Mouse (Mus musculus) heart, embryonic 13.5 days (tissue): Measurements from ENCODE around the gene Foxc2. TPM values are rescaled to one million over a fixed set of nuclear protein-coding genes. Genes with fewer than 3 reads are reported as not detected.

Experiments
- ATAC-seq: fragments of 200-750 bp; cut with Nextera tagmentation; 2 replicates; pipeline ENCODE4 v1.8.0; 2017; ENCODE audit warnings: moderate TSS enrichment; ENCODE audit not compliant: insufficient number of reproducible peaks, low FRiP score, low TSS enrichment; ENCODE audit errors: extremely low read depth
- H3K27ac ChIP-seq: fragments of 300-500 bp; sonication (generic); replicated peaks from 2 replicates; pipeline ENCODE4 v1.5.1; 2015; ENCODE audit warnings: moderate library complexity, mild to moderate bottlenecking, inconsistent platforms
- H3K27me3 ChIP-seq: fragments of 300-500 bp; sonication (generic); replicated peaks from 2 replicates; pipeline ENCODE4 v1.6.1; 2015; ENCODE audit warnings: mild to moderate bottlenecking, inconsistent platforms
- H3K36me3 ChIP-seq: fragments of 300-500 bp; sonication (generic); 2 replicates; pipeline ENCODE4 v1.6.1; 2015; ENCODE audit warnings: mild to moderate bottlenecking, inconsistent platforms
- H3K4me1 ChIP-seq: fragments of 300-500 bp; sonication (generic); 2 replicates; pipeline ENCODE4 v1.6.1; 2015; ENCODE audit warnings: inconsistent platforms
- H3K4me2 ChIP-seq: fragments of 300-500 bp; sonication (generic); 2 replicates; pipeline ENCODE4 v1.6.1; 2015; ENCODE audit warnings: inconsistent platforms, mild to moderate bottlenecking, moderate library complexity
- H3K4me3 ChIP-seq: fragments of 300-500 bp; sonication (generic); 2 replicates; pipeline ENCODE4 v1.5.1; 2015; ENCODE audit warnings: moderate library complexity, mild to moderate bottlenecking, inconsistent platforms
- H3K9ac ChIP-seq: fragments of 300-500 bp; sonication (generic); 2 replicates; pipeline ENCODE4 v1.6.1; 2015; ENCODE audit warnings: inconsistent platforms, mild to moderate bottlenecking, moderate library complexity
- H3K9me3 ChIP-seq: fragments of 300-500 bp; sonication (generic); 2 replicates; pipeline ENCODE4 v1.6.1; 2016; ENCODE audit warnings: inconsistent platforms
- WGBS: fragments of 180-500 bp; shearing (Covaris S2); methylation state at CpG from one replicate; pipeline ENCODE4 v1.1.7; 2015; ENCODE audit warnings: mixed read lengths; 5-methylcytosine and 5-hydroxymethylcytosine counted together
- polyA plus RNA-seq: library from polyadenylated mRNA; unstranded; fragments of >200 nt; fragmentation: Nextera tagmentation; extraction: Ambion mirVana; gene quantifications from 2 replicates; pipeline ENCODE4 v1.2.1, GENCODE M21; 2015

Gene Foxc2
- polyA plus RNA-seq, 1 experiment from 2014 or later = 6.8 TPM

- H3K9ac ChIP-seq = peak overlapping the region; percentile 59
- no peak for ATAC-seq
- no peaks in the 10 kb centered on the region for H3K36me3 ChIP-seq
- no peaks in the 10 kb centered on the region for H3K9me3 ChIP-seq
- H3K27me3 ChIP-seq = peaks cover 99% of the 10 kb centered on the region
- peak overlapping the region; percentile 24 for H3K4me3 ChIP-seq
- under 1% methylated on average over 49 of the region's 49 CpGs for WGBS
- H3K4me2 ChIP-seq = peak overlapping the region; percentile 85
- no peak overlapping the region for H3K27ac ChIP-seq
- H3K4me1 ChIP-seq = peaks cover 29% of the 10 kb centered on the region
These were observed 35.4 kb upstream of the Foxc2 start for GRCm38 (mm10) chr8:121080361-121081090.

DNA sequence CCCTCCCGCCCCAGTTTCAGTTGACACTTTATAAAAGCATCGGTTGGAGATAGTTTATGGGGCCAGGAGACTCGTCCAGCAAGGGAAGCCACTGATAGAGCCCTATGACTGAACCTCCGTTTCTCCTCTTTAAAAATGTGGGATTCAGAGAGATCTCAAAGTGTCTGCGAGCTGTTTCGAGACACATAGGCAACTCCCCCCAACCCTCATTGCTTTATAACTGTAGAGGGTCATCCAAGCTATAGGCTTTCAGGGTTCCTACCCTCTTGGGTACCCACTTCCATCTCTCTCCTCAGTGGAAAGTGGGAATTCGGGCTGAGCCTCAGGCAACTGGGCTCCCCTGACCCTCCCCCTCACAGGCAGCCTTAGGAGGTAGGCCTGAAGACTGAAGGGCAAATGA lies 34.6 kb upstream of the Foxc2 start:
- Histone ChIP-seq H3K4me3 (peak overlapping the region; percentile 69; the same call in 1 of the 2 replicates), H3K4me1 (peaks cover 29% of the 10 kb centered on the region), H3K27me3 (peaks cover 99% of the 10 kb centered on the region), H3K4me2 (peak overlapping the region; percentile 85; the same call in 1 of the 2 replicates), H3K36me3 (no peaks in the 10 kb centered on the region), H3K9me3 (no peaks in the 10 kb centered on the region), H3K27ac (no peak overlapping the region), H3K9ac (no peak overlapping the region)
- 7% methylated on average over 7 of the region's 7 CpGs for WGBS
- ATAC-seq = no peak

DNA sequence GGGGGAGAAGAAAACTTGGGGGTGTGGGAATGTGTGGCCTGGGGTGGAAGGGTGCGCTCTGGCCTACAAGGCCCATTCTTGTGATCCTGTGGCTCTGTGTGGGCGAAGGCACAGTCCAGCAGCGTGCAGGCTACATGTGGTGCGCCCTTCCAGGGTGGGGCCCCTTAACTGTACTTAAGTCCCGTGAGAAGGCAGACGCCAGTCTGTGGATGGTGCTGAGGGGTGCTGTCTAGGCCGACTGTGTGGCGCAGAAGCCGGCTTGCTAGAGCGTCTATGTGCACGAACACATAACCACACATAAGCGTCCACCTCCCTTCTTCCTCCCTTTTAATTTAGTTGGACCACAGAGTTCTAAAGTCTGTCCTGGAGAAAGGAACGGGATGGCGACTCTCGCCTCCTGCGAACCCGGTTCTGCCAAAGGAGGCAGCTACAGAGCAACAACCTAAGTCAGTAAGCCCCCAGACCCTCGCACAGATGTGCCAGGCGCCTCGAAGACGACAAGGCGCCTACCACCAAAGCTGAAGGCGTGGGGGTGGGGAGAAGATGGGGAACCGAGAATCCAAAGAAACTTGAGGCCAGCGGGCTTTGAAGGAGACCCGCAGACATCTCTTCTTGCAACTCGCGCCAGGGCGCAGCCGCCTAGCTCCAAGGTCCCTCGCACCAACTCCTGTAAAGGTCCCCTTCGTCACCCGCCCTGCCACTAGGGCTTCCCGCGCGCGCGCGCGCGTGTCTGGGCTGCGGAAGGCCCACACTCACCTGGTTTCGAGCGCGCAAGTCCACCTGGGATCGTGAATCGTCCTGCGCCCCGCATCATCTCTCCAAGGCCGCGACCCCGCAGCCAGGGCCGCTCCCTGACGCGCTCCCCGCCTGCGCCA lies 33.5 kb upstream of the Foxc2 start:
- 2% methylated on average over 57 of the region's 57 CpGs for WGBS
- Histone ChIP-seq H3K36me3 (no peaks in the 10 kb centered on the region), H3K4me1 (peaks cover 29% of the 10 kb centered on the region), H3K4me2 (peak overlapping the region; percentile 85), H3K27ac (peak overlapping the region; percentile 53), H3K4me3 (peak overlapping the region; percentile 69), H3K9ac (peak overlapping the region; percentile 75), H3K27me3 (peaks cover 99% of the 10 kb centered on the region), H3K9me3 (no peaks in the 10 kb centered on the region)
- no peak for ATAC-seq

GRCm38 (mm10) chr8:121083093-121083935 lies 32.7 kb upstream of the Foxc2 start:
- Histone ChIP-seq H3K9me3 (no peaks in the 10 kb centered on the region), H3K4me2 (peak overlapping the region; percentile 85), H3K36me3 (no peaks in the 10 kb centered on the region), H3K27ac (peak overlapping the region; percentile 59), H3K4me1 (peaks cover 29% of the 10 kb centered on the region), H3K27me3 (peaks cover 100% of the 10 kb centered on the region), H3K4me3 (peak overlapping the region; percentile 69), H3K9ac (peak overlapping the region; percentile 75)
- ATAC-seq = 0 out of 2 replicates have a peak, but pooled peaks have one; percentile 17
- WGBS = under 1% methylated on average over 89 of the region's 89 CpGs

- Histone ChIP-seq H3K36me3 (no peaks in the 10 kb centered on the region), H3K9me3 (no peaks in the 10 kb centered on the region), H3K4me1 (peaks cover 29% of the 10 kb centered on the region), H3K9ac (peak overlapping the region; percentile 75), H3K4me3 (peak overlapping the region; percentile 69), H3K27ac (peak overlapping the region; percentile 59; the same call in 1 of the 2 replicates), H3K27me3 (peaks cover 100% of the 10 kb centered on the region), H3K4me2 (peak overlapping the region; percentile 85)
- ATAC-seq = no peak
- 0% methylated on average over 11 of the region's 27 CpGs for WGBS
These were observed 32.1 kb upstream of the Foxc2 start for GRCm38 (mm10) chr8:121083936-121084209.

DNA sequence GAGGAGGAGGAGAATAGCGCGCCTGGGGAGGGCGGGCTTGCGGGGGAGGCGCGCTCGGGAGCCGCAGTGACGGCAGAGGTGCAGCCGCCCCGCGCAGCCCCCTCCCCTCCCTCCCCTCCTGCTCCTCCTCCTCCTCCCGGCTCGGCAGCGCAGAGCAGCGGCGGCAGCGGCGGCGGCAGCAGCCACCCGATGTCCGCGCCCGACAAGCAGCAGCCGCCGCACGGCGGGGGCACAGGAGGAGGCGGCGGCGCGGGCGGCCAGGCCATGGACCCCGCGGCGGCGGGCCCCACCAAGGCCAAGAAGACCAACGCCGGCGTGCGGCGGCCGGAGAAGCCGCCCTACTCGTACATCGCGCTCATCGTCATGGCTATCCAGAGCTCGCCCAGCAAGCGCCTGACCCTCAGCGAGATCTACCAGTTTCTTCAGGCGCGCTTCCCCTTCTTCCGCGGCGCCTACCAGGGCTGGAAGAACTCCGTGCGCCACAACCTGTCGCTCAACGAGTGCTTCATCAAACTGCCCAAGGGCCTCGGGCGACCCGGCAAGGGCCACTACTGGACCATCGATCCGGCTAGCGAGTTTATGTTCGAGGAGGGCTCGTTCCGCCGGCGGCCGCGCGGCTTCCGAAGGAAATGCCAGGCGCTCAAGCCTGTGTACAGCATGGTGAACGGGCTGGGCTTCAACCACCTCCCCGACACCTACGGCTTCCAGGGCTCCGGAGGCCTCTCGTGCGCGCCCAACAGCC lies 31.6 kb upstream of the Foxc2 start, which contains the start of gene Foxf1:
Gene Foxf1 (plus strand): TSS at position 177 of the 742 bp plus-strand sequence.
- H3K27ac ChIP-seq = peak within 1 kb of the TSS; percentile 59
- peak within 1 kb of the TSS; percentile 75 for H3K9ac ChIP-seq
- H3K27me3 ChIP-seq = peaks cover 100% of the 10 kb centered on the region
- H3K36me3 ChIP-seq = no peaks in the 10 kb centered on the region
- under 1% methylated on average over 64 of the region's 83 CpGs for whole genome bisulfite sequencing
- H3K4me1 ChIP-seq = peaks cover 33% of the 10 kb centered on the region
- no peaks in the 10 kb centered on the region for H3K9me3 ChIP-seq
- H3K4me3 ChIP-seq = peak within 1 kb of the TSS; percentile 69
- ATAC-seq = no peak
- H3K4me2 ChIP-seq = peak within 1 kb of the TSS; percentile 85

- H3K4me2 ChIP-seq = peak overlapping the region; percentile 85
- H3K4me3 ChIP-seq = peak overlapping the region; percentile 69
- peaks cover 100% of the 10 kb centered on the region for H3K27me3 ChIP-seq
- WGBS = 4% methylated on average over 30 of the region's 30 CpGs
- H3K4me1 ChIP-seq = peaks cover 36% of the 10 kb centered on the region
- ATAC-seq = no peak
- H3K9me3 ChIP-seq = no peaks in the 10 kb centered on the region
- H3K36me3 ChIP-seq = no peaks in the 10 kb centered on the region
- peak overlapping the region; percentile 75 for H3K9ac ChIP-seq
- H3K27ac ChIP-seq = no peak overlapping the region
These were observed 31.0 kb upstream of the Foxc2 start for GRCm38 (mm10) chr8:121085011-121085410.

GRCm38 (mm10) chr8:121085561-121085960 lies 30.4 kb upstream of the Foxc2 start:
- H3K4me2 ChIP-seq = peak overlapping the region; percentile 85
- WGBS = 72% methylated on average over 3 of the region's 3 CpGs
- no peaks in the 10 kb centered on the region for H3K36me3 ChIP-seq
- H3K4me3 ChIP-seq = peak overlapping the region; percentile 69
- H3K4me1 ChIP-seq = peaks cover 36% of the 10 kb centered on the region
- ATAC-seq = no peak
- no peak overlapping the region for H3K27ac ChIP-seq
- H3K27me3 ChIP-seq = peaks cover 100% of the 10 kb centered on the region
- no peaks in the 10 kb centered on the region for H3K9me3 ChIP-seq
- peak overlapping the region; percentile 75 for H3K9ac ChIP-seq

DNA sequence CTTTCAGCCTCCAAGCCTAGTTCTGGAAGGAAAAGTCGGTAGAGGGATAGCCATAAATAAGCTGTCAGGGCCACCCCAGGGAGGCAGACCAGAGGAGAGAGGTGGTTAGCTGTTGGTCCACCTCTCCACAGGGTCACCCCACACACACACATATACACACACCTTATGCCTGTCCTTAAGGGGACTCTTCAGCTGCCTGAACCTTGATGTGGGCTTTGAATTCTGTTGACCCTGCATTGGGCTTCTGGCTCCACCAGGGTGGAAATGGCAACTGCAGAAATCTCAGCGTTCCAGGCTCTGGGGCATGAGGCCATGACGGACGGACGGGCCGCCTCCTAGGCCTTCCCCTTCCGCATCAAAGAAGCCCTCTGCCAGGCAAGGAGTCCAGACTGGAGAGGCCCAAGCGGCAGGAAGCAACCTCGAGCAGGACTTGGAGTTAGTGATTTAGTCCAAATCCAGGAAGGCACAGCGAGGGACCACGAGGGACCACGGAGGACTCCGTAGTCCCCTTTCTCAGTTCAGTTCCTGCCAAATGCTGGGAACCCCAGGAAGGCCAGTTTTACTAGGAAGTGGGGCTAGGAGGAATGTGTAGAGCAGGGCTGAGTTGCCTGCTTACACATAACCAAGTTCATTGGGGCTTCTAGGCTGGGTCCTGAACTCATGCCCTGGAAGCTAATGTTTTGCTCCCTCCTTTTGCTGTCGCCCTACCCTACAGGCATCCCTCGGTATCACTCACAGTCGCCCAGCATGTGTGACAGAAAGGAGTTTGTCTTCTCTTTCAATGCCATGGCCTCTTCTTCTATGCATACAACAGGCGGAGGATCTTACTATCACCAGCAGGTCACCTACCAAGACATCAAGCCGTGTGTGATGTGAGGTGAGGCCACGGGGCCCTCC lies 29.7 kb upstream of the Foxc2 start:
- peak overlapping the region; percentile 69 for H3K4me3 ChIP-seq
- peak overlapping the region; percentile 85 for H3K4me2 ChIP-seq
- H3K27ac ChIP-seq = no peak overlapping the region
- 27% methylated on average over 19 of the region's 19 CpGs for WGBS
- H3K36me3 ChIP-seq = no peaks in the 10 kb centered on the region
- peaks cover 100% of the 10 kb centered on the region for H3K27me3 ChIP-seq
- no peak for ATAC-seq
- H3K4me1 ChIP-seq = peaks cover 31% of the 10 kb centered on the region
- H3K9me3 ChIP-seq = no peaks in the 10 kb centered on the region
- H3K9ac ChIP-seq = peak overlapping the region; percentile 75

DNA sequence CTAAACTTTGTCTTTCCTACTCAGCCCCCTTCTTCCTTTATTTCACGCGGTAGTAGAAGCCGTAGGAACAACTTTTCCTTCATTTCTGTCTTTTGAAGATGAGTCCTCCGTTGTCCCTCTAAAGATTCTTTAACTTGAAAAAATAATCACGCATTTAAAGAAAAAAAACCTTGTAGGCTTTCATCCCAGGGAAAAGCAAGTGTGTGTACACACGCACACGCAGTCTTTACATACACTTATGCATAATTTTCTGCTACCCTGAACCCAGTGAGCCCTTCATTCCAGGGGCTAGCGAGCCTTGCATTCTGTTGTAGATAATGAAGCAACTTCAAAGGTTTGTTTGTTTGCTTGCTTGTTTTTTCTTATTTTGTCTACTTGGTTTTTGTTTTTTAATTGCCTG lies 27.7 kb upstream of the Foxc2 start:
- Histone ChIP-seq H3K4me2 (0 out of 2 replicates have a peak overlapping the region, but pooled peaks have one; percentile 4), H3K9ac (no peak overlapping the region), H3K36me3 (no peaks in the 10 kb centered on the region), H3K27me3 (peaks cover 98% of the 10 kb centered on the region), H3K9me3 (no peaks in the 10 kb centered on the region), H3K4me1 (peaks cover 23% of the 10 kb centered on the region), H3K4me3 (peak overlapping the region; percentile 25; the same call in 1 of the 2 replicates), H3K27ac (no peak overlapping the region)
- ATAC-seq = no peak
- 9% methylated on average over 8 of the region's 8 CpGs for WGBS
